Comparison of ENCODE assay signal across 18 mouse cellular contexts in genomic region chr19:18146494-18146893, GRCm38 (mm10).
"Had no signal": no experiment of that assay in that cellular context is flagged by ENCODE, and none has a peak within 500 bp of the region (broad histone marks: within the 10 kb centered on the region; RNA-seq: fewer than 3 reads in every experiment).

No protein-coding gene starts in this region.

- H3K9me3 ChIP-seq: liver, embryonic 15.5 days; midbrain, embryonic 10.5 days; midbrain, embryonic 12.5 days; neural tube, embryonic 13.5 days; neural tube, embryonic 15.5 days had no signal

- H3K36me3 ChIP-seq: liver, embryonic 15.5 days; midbrain, embryonic 10.5 days; midbrain, embryonic 12.5 days; neural tube, embryonic 13.5 days; neural tube, embryonic 15.5 days had no signal

- H3K4me3 ChIP-seq: liver, embryonic 15.5 days; midbrain, embryonic 10.5 days; midbrain, embryonic 12.5 days; myocyte; neural tube, embryonic 13.5 days; neural tube, embryonic 15.5 days had no signal

- H3K27me3 ChIP-seq: liver, embryonic 15.5 days; midbrain, embryonic 12.5 days; neural tube, embryonic 13.5 days; neural tube, embryonic 15.5 days had no signal

- H3K4me1 ChIP-seq: liver, embryonic 15.5 days; midbrain, embryonic 12.5 days; neural tube, embryonic 13.5 days; neural tube, embryonic 15.5 days had no signal

- H3K9ac ChIP-seq: liver, embryonic 15.5 days; lung, embryonic 14.5 days; midbrain, embryonic 12.5 days; neural tube, embryonic 13.5 days; neural tube, embryonic 15.5 days had no signal

- ATAC-seq: midbrain, embryonic 16.5 days had no signal

- H3K27ac ChIP-seq: liver, embryonic 15.5 days; midbrain, embryonic 10.5 days; midbrain, embryonic 12.5 days; neural tube, embryonic 13.5 days; neural tube, embryonic 15.5 days had no signal

- DNase-seq: lung, adult 18-20 months; lung, embryonic 14.5 days; lung, postnatal 10 days; lung, postnatal 4 days; midbrain, embryonic 14.5 days; retina, postnatal 1 day; right cerebral cortex, adult 18-20 months; right cerebral cortex, postnatal 25 days; spleen, adult 18-20 months; thymus, adult 2 months; thymus, postnatal 25 days had no signal

- H3K4me2 ChIP-seq: liver, embryonic 15.5 days; lung, embryonic 14.5 days; midbrain, embryonic 12.5 days; neural tube, embryonic 13.5 days; neural tube, embryonic 15.5 days had no signal
